Mouse (Mus musculus) kidney, adult 2 months (tissue): Measurements from ENCODE around the gene Asxl2. TPM values are rescaled to one million over a fixed set of nuclear protein-coding genes. Genes with fewer than 3 reads are reported as not detected.
"Not testable (repeated sequence)": the region's sequence is repeated elsewhere in the genome, so short reads cannot be mapped to it uniquely, and the experiment has no call there.

Source experiments
- DNase-seq: peaks from one replicate; pipeline ENCODE4 v3.0.0; 2021
- H3K27ac ChIP-seq: fragments of 200-500 bp; 2 replicates; pipeline ENCODE4 v1.5.1; 2012; ENCODE audit warnings: low read depth, low read length, control low read depth, inconsistent platforms; ENCODE audit not compliant: insufficient read depth
- H3K27me3 ChIP-seq: fragments of 200-500 bp; replicated peaks from 2 replicates; pipeline ENCODE4 v1.6.1; 2012; ENCODE audit warnings: mild to moderate bottlenecking, moderate library complexity, low read length, inconsistent platforms; ENCODE audit not compliant: control insufficient read depth, insufficient read depth
- H3K36me3 ChIP-seq: fragments of 200-500 bp; 2 replicates; pipeline ENCODE4 v1.6.1; 2012; ENCODE audit warnings: mild to moderate bottlenecking, moderate library complexity, low read length, inconsistent platforms; ENCODE audit not compliant: control insufficient read depth, insufficient read depth
- H3K4me1 ChIP-seq: fragments of 200-500 bp; 2 replicates; pipeline ENCODE4 v1.6.1; 2011; ENCODE audit warnings: low read length; ENCODE audit not compliant: control insufficient read depth, insufficient read depth
- H3K4me3 ChIP-seq: fragments of 200-500 bp; 2 replicates; pipeline ENCODE4 v1.5.1; 2011; ENCODE audit warnings: mild to moderate bottlenecking, low read depth, low read length, control low read depth; ENCODE audit not compliant: insufficient read depth
- CTCF ChIP-seq: fragments of 200-500 bp; conservative IDR thresholded peaks from 2 replicates; pipeline ENCODE4 v1.5.1; 2011; ENCODE audit warnings: low read depth, mild to moderate bottlenecking, control low read depth, low read length, moderate library complexity, mixed read lengths; ENCODE audit not compliant: insufficient read depth, insufficient read length
- POLR2A ChIP-seq: fragments of 200-500 bp; IDR thresholded peaks from one replicate; pipeline ENCODE4 v1.6.1; 2011; ENCODE audit warnings: low read depth, low read length, control low read depth
- WGBS: fragments of 180-500 bp; shearing (Covaris S2); methylation state at CpG from one replicate; pipeline ENCODE4 v1.1.7; 2018; 5-methylcytosine and 5-hydroxymethylcytosine counted together
- polyA plus RNA-seq: library from polyadenylated mRNA; depleted of rRNA; stranded (reverse); fragments of >200 nt; gene quantifications from 2 replicates; pipeline ENCODE4 v1.2.3, GENCODE M21; 2012

Gene Asxl2
- polyA plus RNA-seq, 1 experiment: 8.2 TPM

- no peaks in the 10 kb centered on the region for H3K36me3 ChIP-seq
- no peak for TF ChIP-seq POLR2A
- TF ChIP-seq CTCF: no peak
- DNase-seq: no peak
- peaks cover 6% of the 10 kb centered on the region; the same call in 1 of the 2 replicates for H3K4me1 ChIP-seq
- 69% methylated on average over 2 of the region's 2 CpGs for WGBS
- H3K4me3 ChIP-seq: no peak overlapping the region
- H3K27ac ChIP-seq: no peak overlapping the region
- no peaks in the 10 kb centered on the region for H3K27me3 ChIP-seq
Measured at GRCm38 (mm10) chr12:3440916-3441315, 14.3 kb downstream of the Asxl2 start.

GRCm38 (mm10) chr12:3441361-3441760, 14.7 kb downstream of the Asxl2 start:
- WGBS: 76% methylated on average over 5 of the region's 5 CpGs
- no peaks in the 10 kb centered on the region for H3K27me3 ChIP-seq
- no peak overlapping the region for H3K4me3 ChIP-seq
- peaks cover 4% of the 10 kb centered on the region; the same call in 1 of the 2 replicates for H3K4me1 ChIP-seq
- no peak for TF ChIP-seq POLR2A
- no peak for DNase-seq
- H3K36me3 ChIP-seq: no peaks in the 10 kb centered on the region
- H3K27ac ChIP-seq: no peak overlapping the region

GRCm38 (mm10) chr12:3453554-3453953, 26.9 kb downstream of the Asxl2 start:
- no peak overlapping the region for H3K4me3 ChIP-seq
- no peak for TF ChIP-seq CTCF

GRCm38 (mm10) chr12:3463087-3463486, 36.4 kb downstream of the Asxl2 start:
- WGBS: 66% methylated on average over 3 of the region's 3 CpGs
- no peak for DNase-seq
- H3K4me1 ChIP-seq: no peaks in the 10 kb centered on the region
- 0 out of 2 replicates have a peak overlapping the region, but pooled peaks have one; percentile 5 for H3K27ac ChIP-seq
- peaks cover 3% of the 10 kb centered on the region; the same call in 1 of the 2 replicates for H3K36me3 ChIP-seq
- H3K4me3 ChIP-seq: no peak overlapping the region
- no peaks in the 10 kb centered on the region for H3K27me3 ChIP-seq
- TF ChIP-seq CTCF: no peak
- no peak for TF ChIP-seq POLR2A

More at GRCm38 (mm10) chr12:3453554-3453953, 26.9 kb downstream of the Asxl2 start:
- WGBS: 88% methylated on average over 3 of the region's 3 CpGs
- Histone ChIP-seq H3K4me1 (no peaks in the 10 kb centered on the region), H3K36me3 (no peaks in the 10 kb centered on the region; the same call in none of the 2 replicates), H3K27me3 (no peaks in the 10 kb centered on the region), H3K27ac (peak overlapping the region; percentile 16; the same call in 1 of the 2 replicates)
- no peak for DNase-seq

GRCm38 (mm10) chr12:3499662-3500061, 73.0 kb downstream of the Asxl2 start:
- Histone ChIP-seq H3K27ac (no peak overlapping the region), H3K4me1 (no peaks in the 10 kb centered on the region), H3K4me3 (no peak overlapping the region), H3K36me3 (peaks cover 8% of the 10 kb centered on the region), H3K27me3 (no peaks in the 10 kb centered on the region)
- no peak for TF ChIP-seq POLR2A
- no peak for TF ChIP-seq CTCF
- 76% methylated on average over 4 of the region's 4 CpGs for WGBS
- no peak for DNase-seq

- no peak overlapping the region for H3K4me3 ChIP-seq
- peaks cover 8% of the 10 kb centered on the region for H3K36me3 ChIP-seq
- H3K4me1 ChIP-seq: no peaks in the 10 kb centered on the region
- no peak for TF ChIP-seq CTCF
- TF ChIP-seq POLR2A: no peak
- 54% methylated on average over 6 of the region's 6 CpGs for WGBS
- H3K27ac ChIP-seq: no peak overlapping the region
- H3K27me3 ChIP-seq: no peaks in the 10 kb centered on the region
- DNase-seq: peak; percentile 66
Measured at GRCm38 (mm10) chr12:3500071-3500470, 73.4 kb downstream of the Asxl2 start.

- H3K4me1 ChIP-seq: no peaks in the 10 kb centered on the region
- no peak overlapping the region for H3K4me3 ChIP-seq
- H3K36me3 ChIP-seq: no peaks in the 10 kb centered on the region
- no peaks in the 10 kb centered on the region for H3K27me3 ChIP-seq
- no peak for DNase-seq
- 81% methylated on average over 4 of the region's 4 CpGs for WGBS
- no peak for TF ChIP-seq CTCF
- TF ChIP-seq POLR2A: no peak
- no peak overlapping the region for H3K27ac ChIP-seq
Measured at GRCm38 (mm10) chr12:3518665-3519297, 92.1 kb downstream of the Asxl2 start.

- WGBS: 94% methylated on average over 8 of the region's 8 CpGs
- H3K27ac ChIP-seq: not testable (repeated sequence)
Measured at GRCm38 (mm10) chr12:3521806-3522205, 95.1 kb downstream of the Asxl2 start.

More at GRCm38 (mm10) chr12:3521806-3522205, 95.1 kb downstream of the Asxl2 start:
- H3K27me3 ChIP-seq, H3K36me3 ChIP-seq, H3K4me1 ChIP-seq, H3K4me3 ChIP-seq, DNase-seq: not testable (repeated sequence)
